Mouse (Mus musculus) brain, embryonic 14.5 days (tissue): ENCODE measurements around the gene Ndufv1. TPM values are rescaled to one million over a fixed set of nuclear protein-coding genes. Genes with fewer than 3 reads are reported as not detected.
A peak's percentile ranks its signal among the peaks of the same experiment; 100 is the strongest.

Experiments
- DNase-seq: peaks from one replicate; pipeline ENCODE4 v3.0.0-alpha.2; 2011; ENCODE audit warnings: low read depth
- CTCF ChIP-seq: fragments of 200-500 bp; IDR thresholded peaks from 2 replicates; pipeline ENCODE4 v1.5.1; 2012; ENCODE audit warnings: inconsistent platforms, mild to moderate bottlenecking, moderate library complexity, borderline replicate concordance; ENCODE audit not compliant: insufficient read depth, insufficient read length; ENCODE audit errors: extremely low read depth
- POLR2A ChIP-seq: fragments of 200-500 bp; IDR thresholded peaks from 2 replicates; pipeline ENCODE4 v1.6.1; 2012; ENCODE audit warnings: mild to moderate bottlenecking, inconsistent platforms, borderline replicate concordance; ENCODE audit not compliant: poor library complexity, insufficient read depth, insufficient read length, severe bottlenecking; ENCODE audit errors: extremely low read depth
- polyA plus RNA-seq: library from polyadenylated mRNA; depleted of rRNA; stranded (reverse); fragments of >200 nt; gene quantifications from 2 replicates; pipeline ENCODE4 v1.2.3, GENCODE M21; 2012

The Ndufv1 gene
- polyA plus RNA-seq, 1 experiment: 174 TPM

GRCm38 (mm10) chr19:3997231-3997630 is 15.4 kb downstream of the Ndufv1 start:
- TF ChIP-seq POLR2A (no peak), CTCF (no peak)

GRCm38 (mm10) chr19:3996747-3997146 is 15.9 kb downstream of the Ndufv1 start:
- no peak for TF ChIP-seq POLR2A
- TF ChIP-seq CTCF: no peak
- DNase-seq: no peak

More at GRCm38 (mm10) chr19:3997231-3997630, 15.4 kb downstream of the Ndufv1 start:
- no peak for DNase-seq

- DNase-seq: no peak
- TF ChIP-seq CTCF: no peak
- TF ChIP-seq POLR2A: no peak
Measured at GRCm38 (mm10) chr19:3996106-3996505, 16.5 kb downstream of the Ndufv1 start.

GRCm38 (mm10) chr19:3995505-3995904 is 17.1 kb downstream of the Ndufv1 start:
- no peak for DNase-seq
- TF ChIP-seq POLR2A (no peak), CTCF (no peak)

- TF ChIP-seq POLR2A: no peak
- TF ChIP-seq CTCF: no peak
- DNase-seq: no peak
Measured at GRCm38 (mm10) chr19:3994932-3995331, 17.7 kb downstream of the Ndufv1 start.

GRCm38 (mm10) chr19:3992416-3992815 is 20.2 kb downstream of the Ndufv1 start, which contains the start of gene Tbx10:
Gene Tbx10, plus strand, starts transcription at chr19:3992752.
- TF ChIP-seq POLR2A (no peak), CTCF (no peak)

GRCm38 (mm10) chr19:3991966-3992365 is 20.6 kb downstream of the Ndufv1 start:
- no peak for DNase-seq
- TF ChIP-seq CTCF (no peak), POLR2A (no peak)

More at GRCm38 (mm10) chr19:3992416-3992815, 20.2 kb downstream of the Ndufv1 start, which contains the start of gene Tbx10:
- no peak for DNase-seq

- DNase-seq: no peak
- no peak for TF ChIP-seq CTCF
- no peak for TF ChIP-seq POLR2A
Measured at GRCm38 (mm10) chr19:3991562-3991961, 21.0 kb downstream of the Ndufv1 start.

- no peak for DNase-seq
- no peak for TF ChIP-seq CTCF
Measured at GRCm38 (mm10) chr19:3990804-3991203, 21.8 kb downstream of the Ndufv1 start.

- no peak for DNase-seq
- no peak; the same call in 1 of the 2 replicates for TF ChIP-seq CTCF
- no peak for TF ChIP-seq POLR2A
Measured at GRCm38 (mm10) chr19:3988750-3989149, 23.9 kb downstream of the Ndufv1 start.

- no peak for TF ChIP-seq CTCF
- no peak for TF ChIP-seq POLR2A
- no peak for DNase-seq
Measured at GRCm38 (mm10) chr19:3988066-3988465, 24.5 kb downstream of the Ndufv1 start.

- no peak for TF ChIP-seq POLR2A
- peak; percentile 62 for DNase-seq
Measured at GRCm38 (mm10) chr19:3986334-3986733, 26.3 kb downstream of the Ndufv1 start, which contains the start of gene Acy3. Gene Acy3, plus strand, starts transcription at chr19:3986570.

- no peak for TF ChIP-seq POLR2A
- no peak for TF ChIP-seq CTCF
- DNase-seq: no peak
Measured at GRCm38 (mm10) chr19:3985261-3985681, 27.3 kb downstream of the Ndufv1 start.

- no peak for DNase-seq
- no peak for TF ChIP-seq CTCF
- no peak for TF ChIP-seq POLR2A
Measured at GRCm38 (mm10) chr19:3983527-3984200, 28.9 kb downstream of the Ndufv1 start.
